Comparison of ENCODE assay signal across 13 mouse cellular contexts in the genomic region with DNA sequence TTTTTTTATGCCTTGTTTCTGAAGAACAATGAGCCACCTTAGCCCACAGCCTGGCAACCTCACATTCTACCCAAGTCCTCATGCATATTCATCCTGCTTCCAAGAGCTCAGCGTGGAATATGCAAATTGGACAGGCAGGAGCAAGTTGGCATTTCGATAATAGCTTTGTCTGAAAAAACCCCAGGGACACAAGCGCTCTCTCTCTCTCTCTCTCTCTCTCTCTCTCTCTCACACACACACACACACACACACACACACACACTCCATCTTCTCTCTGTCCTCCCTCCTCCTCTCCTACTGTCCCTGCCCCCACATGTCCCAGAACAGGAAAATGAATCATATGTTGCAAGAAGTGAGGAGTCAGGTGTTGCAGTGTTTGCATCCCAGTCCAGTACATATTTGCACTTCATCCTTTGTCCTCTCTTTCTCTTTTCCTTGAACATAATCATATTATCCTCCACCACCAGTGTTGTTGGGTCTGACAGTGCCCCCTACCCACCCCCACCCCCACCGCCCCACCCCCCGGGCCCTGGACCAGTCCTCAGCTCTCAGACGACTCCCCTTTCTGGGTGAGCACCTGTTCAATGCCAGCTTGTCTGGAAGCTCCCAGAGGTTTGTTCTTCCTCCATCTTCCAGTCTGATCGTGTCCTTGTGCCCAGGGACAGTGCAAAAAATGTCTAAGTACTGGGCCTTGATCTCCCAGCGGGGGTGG.
A peak's percentile ranks its signal among the peaks of the same experiment; 100 is the strongest.
DNase-seq lines count a peak whose midpoint lies in the region; ATAC-seq and TF ChIP-seq lines count a peak whose summit lies in the region.
"Had no signal": no experiment of that assay in that cellular context is flagged by ENCODE, and none has a peak within 500 bp of the region (broad histone marks: within the 10 kb centered on the region; RNA-seq: fewer than 3 reads in every experiment).

No protein-coding gene starts in this region.

- DNase-seq in layer of hippocampus, adult 2 months (ENCODE audit: low spot score in 2 of 2), result peak; percentile 29 to 71
- no peak for DNase-seq in layer of hippocampus, postnatal 25 days (ENCODE audit: extremely low spot score in 1 of 2, low spot score in 1 of 2)
- peak; percentile 81 for DNase-seq in forebrain, postnatal 0 days
- peak; percentile 59 to 87 for DNase-seq in left cerebral cortex, postnatal 14 days (ENCODE audit: low spot score in 2 of 2)
- DNase-seq in right cerebral cortex, postnatal 10 days (ENCODE audit: low spot score in 2 of 2), result peak; percentile 74 to 90
- DNase-seq in testis, postnatal 10 days (ENCODE audit: low spot score), result no peak
- DNase-seq in kidney, postnatal 4 days, result no peak
- DNase-seq: cerebellum, adult 9-10 months; kidney, postnatal 14 days had no signal

- intact Hi-C loops in left cerebral cortex, postnatal 14 days (cut with DNase I), result no loop called here

- peak overlapping the region; percentile 78 for H3K27ac ChIP-seq in layer of hippocampus, adult 2 months
- peak overlapping the region; percentile 89 for H3K27ac ChIP-seq in forebrain, postnatal 0 days (ENCODE audit: low read depth, low read length)
- H3K27ac ChIP-seq in intestine, embryonic 16.5 days (ENCODE audit: low read length), result no peak overlapping the region
- H3K27ac ChIP-seq: liver, embryonic 14.5 days had no signal

- no peak overlapping the region for H3K4me2 ChIP-seq in forebrain, postnatal 0 days (ENCODE audit: low read depth)
- H3K4me2 ChIP-seq in intestine, embryonic 16.5 days (ENCODE audit: low read depth, low read length), result no peak overlapping the region

- peak; percentile 91 for ATAC-seq in forebrain, postnatal 0 days
- ATAC-seq in intestine, embryonic 16.5 days, result no peak
- ATAC-seq: CD4-positive, CD25-positive, alpha-beta regulatory T cell, adult 4 months had no signal

- no peak overlapping the region for H3K4me3 ChIP-seq in layer of hippocampus, adult 2 months
- no peak overlapping the region for H3K4me3 ChIP-seq in forebrain, postnatal 0 days (ENCODE audit: low read depth, low read length)
- H3K4me3 ChIP-seq in intestine, embryonic 16.5 days (ENCODE audit: low read length), result no peak overlapping the region
- H3K4me3 ChIP-seq: myocyte had no signal

- H3K27me3 ChIP-seq in forebrain, postnatal 0 days (ENCODE audit: insufficient read depth, low read length), result no peaks in the 10 kb centered on the region
- no peaks in the 10 kb centered on the region for H3K27me3 ChIP-seq in intestine, embryonic 16.5 days (replicated peaks; ENCODE audit: control insufficient read depth, insufficient read depth, low read length)

- H3K9ac ChIP-seq in forebrain, postnatal 0 days, result no peak overlapping the region
- no peak overlapping the region for H3K9ac ChIP-seq in intestine, embryonic 16.5 days (ENCODE audit: low read depth, low read length)
- H3K9ac ChIP-seq: liver, embryonic 14.5 days had no signal

- TF ChIP-seq CTCF in layer of hippocampus, adult 2 months (conservative IDR thresholded peaks at IDR 0.05), result no peak
- no peak for TF ChIP-seq CTCF in forebrain, postnatal 0 days (IDR thresholded peaks at IDR 0.05; ENCODE audit: low read depth)

- WGBS in forebrain, postnatal 0 days, result 26% methylated on average over 8 of the region's 8 CpGs
- 48% methylated on average over 8 of the region's 8 CpGs for WGBS in intestine, embryonic 16.5 days

- H3K4me1 ChIP-seq in forebrain, postnatal 0 days (ENCODE audit: insufficient read depth), result peaks cover 16% of the 10 kb centered on the region
- no peaks in the 10 kb centered on the region for H3K4me1 ChIP-seq in intestine, embryonic 16.5 days (ENCODE audit: control insufficient read depth, insufficient read depth, low read length)

- no peaks in the 10 kb centered on the region for H3K9me3 ChIP-seq in forebrain, postnatal 0 days (ENCODE audit: low read length)
- no peaks in the 10 kb centered on the region for H3K9me3 ChIP-seq in intestine, embryonic 16.5 days (ENCODE audit: control insufficient read depth, low read length)

- H3K36me3 ChIP-seq in forebrain, postnatal 0 days (ENCODE audit: insufficient read depth), result peaks cover 25% of the 10 kb centered on the region
- no peaks in the 10 kb centered on the region for H3K36me3 ChIP-seq in intestine, embryonic 16.5 days (ENCODE audit: control insufficient read depth, insufficient read depth, low read length)

Comparison
In these comparisons a context has a peak if more than half of its experiments do, and no peak if none do; other contexts are left out.
1. DNase-seq: peak in layer of hippocampus, adult 2 months (2 of 2), forebrain, postnatal 0 days (single experiment), left cerebral cortex, postnatal 14 days (2 of 2) and right cerebral cortex, postnatal 10 days (2 of 2); none in layer of hippocampus, postnatal 25 days (0 of 2), testis, postnatal 10 days (single experiment) and kidney, postnatal 4 days (0 of 2).